Mouse (Mus musculus) adipose tissue, adult 10 weeks (tissue): ENCODE data around the gene Scgb2b20. TPM values are rescaled to one million over a fixed set of nuclear protein-coding genes. Genes with fewer than 3 reads are reported as not detected.

Experiments used
- polyA plus RNA-seq: library from polyadenylated mRNA; stranded (reverse); fragments of 350-450 nt; fragmentation: Illumina TruSeq; extraction: RNeasy Lipid Tissue Mini Kit (QIAGEN cat#74804); gene quantifications from one replicate; pipeline ENCODE4 v1.2.3, GENCODE M21; 2014; ENCODE audit warnings: low read depth, low replicate concordance

Gene Scgb2b20
- polyA plus RNA-seq = not detected

DNA sequence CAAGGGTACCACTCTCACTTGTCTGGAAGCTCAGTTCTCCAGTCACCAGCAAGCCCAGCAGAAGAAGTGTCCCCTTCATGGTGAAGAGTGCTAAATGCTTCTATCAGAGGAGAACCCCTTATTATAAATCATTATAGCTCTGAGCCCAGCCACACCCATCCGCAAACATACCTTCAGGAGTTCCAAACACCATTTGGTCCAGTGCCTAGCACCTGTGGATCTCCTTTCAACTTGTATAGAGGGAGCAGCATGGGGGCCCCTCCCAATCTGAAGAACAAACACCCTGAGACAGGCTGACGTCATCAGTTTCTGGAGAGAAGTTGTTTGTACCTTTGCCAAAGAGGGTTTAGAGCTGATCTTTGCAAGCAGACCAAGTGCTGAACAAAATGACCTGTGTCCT lies at the start of gene Scgb2b20:
TSS of gene Scgb2b20 (minus strand) at position 101 of the 400 bp plus-strand sequence.

DNA sequence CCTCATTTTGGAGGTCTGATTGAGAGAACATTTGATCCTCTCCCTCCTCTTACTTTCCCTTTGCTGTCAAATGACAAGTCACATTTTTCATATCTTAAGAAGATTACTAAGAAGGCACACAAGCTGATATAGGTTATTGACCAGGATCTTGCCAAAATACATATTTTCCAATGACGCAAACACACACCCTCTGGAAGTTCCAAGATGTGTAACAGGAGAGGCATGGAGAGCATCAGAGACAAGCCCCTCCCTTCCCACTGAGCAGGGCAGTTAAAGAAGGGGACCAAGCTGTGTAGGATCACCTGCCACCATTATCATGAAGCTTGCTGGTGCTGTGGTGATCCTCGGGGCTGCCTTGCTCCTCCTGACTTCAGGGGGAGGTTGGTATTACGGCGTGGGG lies 6.8 kb upstream of the Scgb2b20 start, which contains the start of gene Scgb1b20:
TSS of gene Scgb1b20 (plus strand) at position 301 of the 400 bp plus-strand sequence.

Other genes with a start within 250 kb of the Scgb2b20 start
- not detected for gene Scgb2b18, start 192.5 kb downstream of the Scgb2b20 start, polyA plus RNA-seq
- gene Scgb1b18, start 180.8 kb downstream of the Scgb2b20 start, polyA plus RNA-seq = not detected
- gene Scgb2b19, start 86.0 kb downstream of the Scgb2b20 start, polyA plus RNA-seq = not detected
- gene Scgb1b19, start 79.0 kb downstream of the Scgb2b20 start, polyA plus RNA-seq = not detected
- gene Scgb1b20, start 6.9 kb upstream of the Scgb2b20 start, polyA plus RNA-seq = not detected
- not detected for gene Scgb2b21, start 154.1 kb upstream of the Scgb2b20 start, polyA plus RNA-seq